Mouse (Mus musculus): ENCODE results near the gene Rasa1.

Gene Rasa1

GRCm38 (mm10) chr13:85288843-85289713, at the start of gene Rasa1:
Gene Rasa1 (minus strand): TSS chr13:85289130.
- DNase-seq (ENCODE audit: low read depth, low spot score), result peak; percentile 94

GRCm38 (mm10) chr13:85311547-85311946, 22.6 kb upstream of the Rasa1 start:
- no peak for DNase-seq (ENCODE audit: low read depth, low spot score)

DNA sequence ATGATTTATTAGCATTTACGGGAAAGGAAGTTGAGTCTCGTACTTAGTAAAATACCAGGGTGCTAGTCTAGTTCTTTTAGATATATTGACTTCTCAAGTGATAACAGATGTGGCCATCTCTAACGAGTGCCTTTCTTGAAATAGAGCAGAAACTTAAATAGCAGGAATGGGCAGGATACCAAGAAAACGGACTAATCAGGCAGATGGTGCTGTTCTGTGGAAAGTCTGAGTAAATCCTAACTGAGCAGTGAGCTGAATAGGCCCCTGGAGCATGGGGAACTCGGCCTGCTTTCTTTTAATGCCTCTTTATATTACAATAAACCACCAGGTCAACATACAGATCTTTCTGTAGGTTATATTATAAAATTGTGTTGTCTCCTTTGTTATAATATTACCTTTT, 22.0 kb upstream of the Rasa1 start:
- no peak for DNase-seq (ENCODE audit: low read depth, low spot score)

GRCm38 (mm10) chr13:85310483-85310882, 21.6 kb upstream of the Rasa1 start:
- DNase-seq (ENCODE audit: low read depth, low spot score), result no peak

GRCm38 (mm10) chr13:85306039-85306438, 17.1 kb upstream of the Rasa1 start:
- DNase-seq (ENCODE audit: low read depth, low spot score), result no peak

DNA sequence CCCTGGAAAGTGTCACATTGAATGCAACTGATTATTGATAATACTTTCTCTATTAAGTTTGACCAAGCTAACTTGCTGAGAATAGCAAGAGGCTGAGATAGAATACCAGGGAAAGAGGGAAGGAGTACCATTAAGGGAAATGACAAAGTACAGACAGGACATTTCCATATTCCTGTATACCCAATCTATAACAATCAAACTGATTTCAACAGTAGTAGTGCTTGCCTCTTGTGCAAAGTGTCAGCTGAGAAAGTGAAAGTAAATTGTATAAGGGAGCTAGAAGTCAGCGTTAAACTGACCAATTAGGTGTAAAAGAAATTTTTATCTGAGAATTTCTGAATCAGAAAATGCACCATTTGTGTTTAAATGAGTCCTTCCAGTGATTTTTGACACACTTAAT, 1.7 kb upstream of the Rasa1 start:
- no peak for DNase-seq (ENCODE audit: low read depth, low spot score)

DNA sequence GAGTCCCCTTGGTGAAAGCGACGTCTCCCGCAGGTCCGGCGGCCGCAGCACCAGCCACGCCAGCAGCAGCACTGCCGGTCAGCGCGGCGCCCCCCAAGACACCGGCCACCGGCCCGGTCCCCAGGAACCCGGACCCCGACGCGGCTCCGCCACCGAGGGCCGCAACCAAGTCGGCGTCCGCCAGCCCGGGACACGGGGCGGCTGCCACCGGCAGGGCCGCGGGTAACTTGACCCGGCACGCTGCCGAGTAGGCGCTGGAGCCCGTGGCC, 422 bp downstream of the Rasa1 start:
- DNase-seq (ENCODE audit: low read depth, low spot score), result no peak

DNA sequence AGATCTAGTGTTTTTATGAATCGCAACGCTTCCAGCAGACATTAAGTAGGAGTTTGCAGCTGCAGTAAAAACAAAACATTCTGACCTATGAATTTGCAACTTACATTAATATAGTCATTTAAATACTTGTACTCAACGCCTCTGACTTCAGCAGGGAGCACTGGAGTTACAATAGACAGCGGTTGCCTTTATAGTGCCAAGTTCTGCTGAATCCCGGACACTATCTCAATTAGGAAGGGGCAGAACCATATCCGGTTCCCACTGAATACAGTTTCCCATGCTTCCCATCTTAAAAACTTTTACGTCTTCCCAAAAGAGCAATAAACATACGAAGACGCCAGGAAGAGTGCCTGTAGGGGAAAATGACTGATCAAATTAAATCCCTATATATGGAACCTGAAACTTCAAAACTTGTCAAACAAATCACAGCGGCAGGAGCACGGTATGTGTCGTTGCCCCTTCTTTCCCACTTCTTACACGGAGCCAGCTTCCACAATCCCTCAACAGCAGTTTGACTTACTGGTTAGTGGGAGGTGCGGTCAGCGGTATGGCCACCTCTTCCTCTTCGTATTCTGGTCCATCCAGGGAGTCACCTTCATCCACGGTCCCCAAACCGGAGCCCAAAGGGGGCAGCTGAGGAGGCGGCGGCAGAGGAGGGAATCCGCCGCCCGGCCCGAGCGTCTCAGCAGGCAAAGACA, 905 bp downstream of the Rasa1 start:
- DNase-seq (ENCODE audit: low read depth, low spot score), result peak; percentile 25

- no peak for DNase-seq (ENCODE audit: low read depth, low spot score)
Observed at GRCm38 (mm10) chr13:85282626-85283025, 6.3 kb downstream of the Rasa1 start.

DNA sequence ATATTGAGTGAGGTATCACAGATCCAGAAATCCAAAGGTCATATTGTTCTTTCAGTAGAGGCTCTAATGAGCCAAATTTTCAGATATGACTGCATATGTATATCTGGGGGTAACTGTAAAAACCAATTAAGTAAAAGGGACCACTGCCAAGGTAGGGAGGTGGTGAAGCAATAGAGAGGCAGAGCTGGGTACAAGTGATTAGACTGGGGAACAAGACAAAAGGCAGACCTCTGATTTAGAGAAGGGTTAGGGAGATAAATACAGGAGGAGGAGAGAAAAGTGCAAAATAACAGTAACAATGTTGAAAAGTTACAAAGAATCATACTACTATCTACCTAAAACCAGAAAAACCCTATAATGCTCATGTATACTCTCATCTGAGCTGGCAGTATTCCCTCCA, 10.0 kb downstream of the Rasa1 start:
- no peak for DNase-seq (ENCODE audit: low read depth, low spot score)

DNA sequence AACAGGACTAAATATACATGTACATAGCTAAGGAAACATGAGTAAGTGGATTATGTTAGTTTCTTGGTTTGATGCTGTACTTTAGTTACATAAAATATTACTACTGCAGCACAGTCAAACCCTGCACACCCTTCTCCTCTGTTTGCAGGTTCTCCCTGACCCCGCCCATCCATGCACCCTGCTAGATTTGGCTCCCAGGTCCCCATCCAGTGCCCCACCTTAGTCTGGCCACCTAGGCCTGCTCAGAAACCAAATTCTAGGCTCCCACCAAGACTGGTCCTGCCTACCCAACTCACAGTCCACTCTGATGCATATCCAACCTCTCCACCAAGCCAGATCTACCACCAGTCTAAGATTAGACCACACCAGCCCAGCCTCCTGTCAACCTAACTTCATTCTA, 14.4 kb downstream of the Rasa1 start:
- DNase-seq (ENCODE audit: low read depth, low spot score), result no peak

DNA sequence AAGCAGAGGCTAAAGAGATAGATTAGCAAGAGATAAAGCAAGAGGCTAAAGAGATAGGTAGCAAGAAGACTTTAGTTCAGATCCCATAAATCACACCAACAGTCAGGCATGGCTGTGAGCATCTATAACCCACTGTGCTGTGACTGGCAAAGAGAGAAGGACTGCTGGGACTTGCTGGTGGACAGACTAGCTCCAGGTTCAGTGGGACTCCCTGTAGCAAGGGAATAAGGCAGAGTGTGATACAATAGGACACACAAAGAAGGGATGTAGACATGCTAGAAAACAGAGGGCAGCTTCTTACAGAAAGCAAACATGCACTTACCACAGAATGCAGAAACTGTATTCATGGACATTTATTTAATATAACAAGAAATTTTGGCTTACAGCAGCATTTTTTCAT, 15.1 kb downstream of the Rasa1 start:
- no peak for DNase-seq (ENCODE audit: low read depth, low spot score)

GRCm38 (mm10) chr13:85238760-85239159, 50.2 kb downstream of the Rasa1 start:
- DNase-seq (ENCODE audit: low read depth, low spot score), result no peak

DNA sequence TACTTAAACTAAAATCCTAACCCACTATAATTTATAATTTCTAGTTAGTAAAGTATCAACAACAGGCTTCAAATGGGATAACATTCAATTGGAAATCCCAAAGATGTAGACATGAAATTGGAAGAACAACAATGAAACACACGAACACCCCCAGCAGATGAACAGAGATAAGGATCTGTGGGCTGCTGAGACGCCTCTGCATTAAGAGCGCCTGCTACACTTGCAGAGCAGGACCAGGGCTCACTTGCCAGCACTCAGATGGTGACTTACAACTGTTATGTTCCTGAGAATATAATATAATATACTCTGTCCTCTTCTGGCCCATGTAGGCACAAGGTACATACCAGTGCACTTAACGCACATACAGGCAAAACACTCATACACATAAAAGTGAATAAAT, 70.3 kb downstream of the Rasa1 start:
- no peak for DNase-seq (ENCODE audit: low read depth, low spot score)

- DNase-seq (ENCODE audit: low read depth, low spot score), result no peak
Observed at GRCm38 (mm10) chr13:85210353-85210752, 78.6 kb downstream of the Rasa1 start.

DNA sequence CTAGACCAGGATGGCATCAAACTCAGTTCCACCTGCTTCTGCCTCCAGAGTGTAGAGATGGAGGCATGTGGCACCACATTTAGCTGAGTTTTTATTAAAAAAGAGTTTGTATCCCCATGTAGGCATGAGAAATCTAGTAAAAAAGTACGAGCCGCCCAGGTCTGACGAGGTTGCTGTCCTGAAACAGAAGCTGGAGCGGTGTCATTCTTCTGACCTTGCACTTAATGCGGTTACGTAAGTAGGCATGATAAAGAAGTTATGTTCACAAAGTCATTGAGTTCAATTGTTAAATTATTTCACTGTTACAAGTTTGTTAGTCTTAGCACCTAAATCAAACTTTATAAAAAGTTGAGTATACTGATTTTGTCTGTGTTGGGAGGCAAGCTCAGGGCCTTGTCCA, 80.3 kb downstream of the Rasa1 start:
- no peak for DNase-seq (ENCODE audit: low read depth, low spot score)

- no peak for DNase-seq (ENCODE audit: low read depth, low spot score)
Observed at GRCm38 (mm10) chr13:85207493-85207892, 81.4 kb downstream of the Rasa1 start.

GRCm38 (mm10) chr13:85191253-85191652, 97.7 kb downstream of the Rasa1 start:
- DNase-seq (ENCODE audit: low read depth, low spot score), result no peak

DNA sequence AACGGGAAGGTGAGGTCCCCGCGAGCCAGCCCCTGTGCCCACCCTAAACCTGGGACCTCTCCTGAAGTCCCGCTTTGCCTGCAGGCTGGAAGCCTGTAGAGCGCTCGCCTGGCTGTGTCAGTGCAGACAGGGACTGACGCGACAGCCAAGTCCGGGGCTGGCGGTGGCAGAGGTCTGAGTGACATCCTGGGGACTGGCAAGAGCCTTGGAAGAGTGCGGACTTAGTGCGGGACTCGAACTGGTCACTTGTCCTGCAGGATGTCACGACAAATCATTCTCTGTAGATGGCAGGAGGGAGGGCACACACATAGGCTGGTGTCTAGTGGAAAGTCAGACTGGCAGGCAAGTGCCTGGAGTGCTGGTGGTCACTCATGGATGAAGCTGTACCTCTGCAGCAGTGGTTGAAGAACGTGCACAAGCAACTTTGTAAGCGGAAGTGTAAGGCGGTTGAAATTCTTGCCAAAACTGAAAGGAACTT, 99.2 kb downstream of the Rasa1 start:
- peak; percentile 37 for DNase-seq (ENCODE audit: low read depth, low spot score)

DNA sequence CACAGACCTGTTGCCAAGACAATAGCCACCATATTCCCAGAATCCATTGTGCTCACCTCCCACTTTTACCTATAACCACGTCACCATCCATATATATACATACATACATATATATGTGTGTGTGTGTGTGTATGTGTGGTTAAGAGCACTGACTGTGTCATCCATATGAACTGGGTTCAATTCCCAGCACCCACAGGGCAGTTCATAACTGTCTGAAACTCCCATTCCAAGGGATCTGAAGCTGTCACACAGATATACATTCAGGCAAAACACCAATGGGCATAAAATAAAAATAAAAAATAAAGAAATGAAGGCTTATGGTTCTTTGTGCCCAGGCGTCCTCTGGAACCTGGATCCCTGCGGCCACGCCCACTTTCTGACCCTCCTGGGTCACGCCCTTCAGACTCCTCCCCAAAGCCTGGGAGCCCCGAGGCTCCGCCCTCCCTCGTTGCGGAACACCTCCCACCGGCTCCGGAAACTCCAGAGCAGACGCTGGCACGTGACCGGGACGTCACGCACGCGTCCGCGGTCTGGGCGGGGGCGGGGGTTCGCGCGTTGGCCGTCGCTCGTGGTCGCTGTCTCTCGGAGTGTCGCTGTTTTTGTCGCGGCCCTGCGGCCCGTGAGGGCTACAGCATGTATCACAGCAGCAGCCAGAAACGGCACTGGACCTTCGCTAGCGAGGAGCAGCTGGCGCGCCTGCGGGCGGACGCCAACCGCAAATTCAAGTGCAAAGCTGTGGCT, 99.9 kb downstream of the Rasa1 start, which contains the start of gene Ccnh:
Gene Ccnh (plus strand): TSS at position 506 of the 741 bp plus-strand sequence.
- DNase-seq (ENCODE audit: low read depth, low spot score), result peak; percentile 88

Data from c-Kit-negative CD71-positive TER-119-positive erythroid progenitor cells, embryonic 14.5 days (primary cell).